Mouse (Mus musculus) thymus, adult 18-20 months (tissue): ENCODE measurements around the gene Slc8a3.
A peak's percentile ranks its signal among the peaks of the same experiment; 100 is the strongest.

ENCODE experiments used
- DNase-seq, 2 experiments: peaks; one replicate each; pipeline ENCODE4 v3.0.0; 2022; ENCODE audit warnings: mixed read lengths in 2 of 2

The Slc8a3 gene

DNA sequence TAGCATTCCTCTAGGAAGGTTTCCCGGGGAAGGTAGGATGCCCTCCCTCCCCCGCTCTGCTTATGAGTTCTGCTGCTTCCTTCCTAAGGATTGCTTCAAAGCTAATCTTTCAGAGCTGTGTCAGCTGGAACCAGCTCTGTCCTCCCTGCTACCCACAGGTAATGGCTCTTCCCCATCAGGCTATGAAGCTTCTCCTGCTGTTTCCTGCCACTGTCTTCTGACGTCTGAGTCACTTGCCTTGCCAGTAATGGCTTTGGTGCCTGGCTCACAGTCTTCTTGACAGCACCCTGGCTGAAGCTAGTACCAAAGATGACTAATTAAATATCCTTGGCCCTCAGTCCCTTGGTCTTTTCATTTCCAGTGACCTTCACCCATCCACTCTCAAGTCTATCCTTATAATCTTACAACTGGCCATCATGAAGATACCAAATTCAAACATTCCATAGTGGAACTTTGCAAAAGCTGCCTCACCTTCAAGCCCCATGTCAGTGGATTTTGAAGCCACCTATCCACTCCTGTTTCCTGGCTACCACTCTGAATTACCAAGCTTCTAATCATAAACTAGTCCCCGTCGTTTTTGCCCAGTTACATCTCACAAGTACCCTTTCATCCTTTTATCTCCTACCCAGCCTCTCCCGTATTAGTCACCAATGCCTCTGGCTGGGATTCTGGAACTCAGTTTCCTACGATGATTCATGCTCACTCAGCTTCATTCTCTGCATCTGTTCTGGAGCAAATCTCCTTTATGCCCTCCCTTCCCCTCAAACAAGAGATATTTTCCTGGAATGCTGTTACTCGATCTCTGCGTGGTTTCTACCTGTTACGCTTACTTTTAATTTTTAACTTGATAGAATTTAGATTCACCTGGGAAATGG lies 97.3 kb downstream of the Slc8a3 start:
- DNase-seq, result no peak

DNA sequence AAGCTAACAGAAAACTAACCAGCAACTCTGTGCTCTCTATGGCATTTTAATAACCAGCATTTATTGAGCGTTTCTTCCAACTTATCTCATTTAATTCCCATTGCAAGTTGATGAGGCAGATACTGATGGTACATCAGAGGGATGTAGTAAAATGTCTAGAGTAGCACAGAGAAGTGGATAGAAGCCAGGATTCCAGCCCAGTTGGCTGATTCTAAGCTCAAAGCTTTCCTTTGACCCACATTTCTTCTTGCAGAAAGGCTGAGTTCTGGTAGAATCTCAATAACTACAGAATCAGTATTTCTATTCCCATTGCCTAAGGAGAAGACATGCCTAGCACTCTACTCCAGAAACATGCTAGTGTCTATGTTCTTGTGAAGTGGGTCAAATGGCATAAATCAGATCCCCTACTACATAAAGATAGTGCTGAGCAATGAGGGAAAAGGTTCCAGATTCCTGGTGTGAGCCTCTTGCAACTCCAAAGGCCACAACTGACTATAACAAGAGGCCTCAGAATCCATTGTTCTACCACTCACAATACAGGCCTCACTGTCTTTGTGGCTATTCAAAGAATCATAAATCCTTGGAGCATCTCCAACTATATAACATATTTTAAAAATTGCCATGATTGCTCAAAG lies 99.1 kb downstream of the Slc8a3 start:
- DNase-seq, result no peak

DNA sequence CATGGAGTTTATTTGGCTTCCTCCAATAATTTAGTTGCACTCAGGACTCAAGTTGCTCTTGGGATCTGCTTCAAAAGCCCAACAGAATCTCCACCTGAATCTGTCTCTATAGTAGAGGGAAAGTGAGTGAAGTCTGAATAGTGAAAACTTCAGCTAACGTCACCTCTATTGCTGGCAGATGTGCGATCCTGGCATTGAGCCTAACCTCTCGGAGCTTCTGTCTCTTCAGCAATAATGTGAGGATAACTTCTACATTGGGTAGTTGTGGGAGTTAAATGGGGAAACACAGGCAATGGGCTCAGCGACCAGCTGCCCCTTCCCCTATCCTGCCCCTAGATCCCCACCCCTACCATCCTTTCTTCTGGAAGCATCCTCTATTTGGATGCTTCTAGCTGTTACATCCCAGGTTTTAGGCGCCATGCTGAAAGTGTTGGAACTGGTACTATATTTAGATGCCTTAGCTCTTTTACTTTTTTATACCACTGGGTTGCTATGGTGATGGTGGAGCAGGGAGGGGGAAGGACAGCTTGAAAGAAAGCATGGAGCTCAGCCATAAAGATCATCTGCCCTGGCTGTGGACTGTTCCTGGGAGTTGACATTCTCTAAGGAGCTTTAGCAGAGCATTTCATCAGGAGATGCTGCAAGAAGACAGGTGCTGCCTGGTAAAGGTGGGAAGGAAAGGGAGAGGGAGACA lies 105.1 kb downstream of the Slc8a3 start:
- no peak for DNase-seq

DNA sequence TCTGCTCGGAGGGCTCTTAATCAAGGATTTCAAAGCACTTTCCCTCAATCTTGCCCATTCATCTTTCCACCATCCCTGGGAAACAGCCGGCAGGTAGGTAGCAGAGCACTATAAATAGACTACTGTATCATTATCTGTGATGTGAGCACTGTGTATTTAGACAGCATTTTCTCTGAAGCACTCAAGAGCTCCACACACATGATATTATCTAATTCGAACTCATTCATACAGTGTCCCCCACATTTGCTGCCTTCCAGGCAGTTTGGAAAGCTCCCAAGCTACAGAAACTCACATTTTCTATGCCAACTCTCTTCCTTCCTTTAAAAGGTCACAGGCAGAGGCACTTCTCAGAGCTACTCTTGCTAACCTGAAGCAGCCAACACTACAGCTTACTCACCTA lies 106.4 kb downstream of the Slc8a3 start:
- DNase-seq, result no peak

DNA sequence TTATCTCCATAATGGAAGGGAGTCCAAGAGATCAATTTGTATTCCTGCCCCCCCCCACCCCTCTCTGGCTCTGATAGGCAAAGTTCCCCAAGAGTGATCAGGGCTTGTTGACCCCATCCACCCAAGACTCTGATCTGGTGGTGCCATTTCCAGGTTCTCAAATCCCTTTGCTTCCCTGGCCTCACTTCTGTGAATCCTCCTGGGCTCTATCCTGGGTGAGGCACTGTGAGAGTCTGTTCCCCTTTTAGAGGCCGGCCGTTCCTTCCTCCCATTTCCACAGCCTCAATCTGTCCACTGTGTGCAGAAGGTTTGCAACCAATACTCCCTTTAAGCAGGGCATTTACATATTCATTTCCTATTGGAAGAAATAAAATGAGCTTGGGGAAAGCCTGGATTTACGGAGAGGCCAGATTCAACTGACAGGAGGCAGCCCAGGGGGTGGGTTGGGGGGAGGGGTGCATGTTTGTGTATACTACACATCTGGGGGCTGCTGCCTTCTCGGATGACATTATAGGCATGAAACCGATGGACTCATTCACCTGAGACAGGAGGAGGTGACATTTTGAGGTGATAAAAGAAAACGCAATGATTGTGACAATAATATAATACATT lies 106.9 kb downstream of the Slc8a3 start:
- no peak for DNase-seq

DNA sequence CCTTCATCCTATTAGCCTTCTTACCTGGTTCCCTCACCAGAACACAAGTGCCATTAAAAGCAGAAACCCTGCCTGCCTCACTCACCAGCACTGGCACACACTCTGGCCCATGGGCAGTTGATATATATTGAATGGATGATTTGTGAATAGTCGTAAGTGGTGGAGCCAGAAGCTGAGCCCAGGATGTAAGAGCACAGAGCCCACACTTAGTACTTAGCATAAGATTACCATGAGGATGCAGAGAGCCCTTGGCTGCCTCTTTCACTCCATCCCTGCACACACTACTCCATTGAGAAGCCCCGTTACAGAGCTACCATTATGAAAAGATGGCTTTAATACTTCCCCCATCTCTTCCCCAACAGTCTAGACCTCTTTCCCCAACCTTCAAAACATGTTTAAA lies 108.1 kb downstream of the Slc8a3 start:
- DNase-seq, result no peak

DNA sequence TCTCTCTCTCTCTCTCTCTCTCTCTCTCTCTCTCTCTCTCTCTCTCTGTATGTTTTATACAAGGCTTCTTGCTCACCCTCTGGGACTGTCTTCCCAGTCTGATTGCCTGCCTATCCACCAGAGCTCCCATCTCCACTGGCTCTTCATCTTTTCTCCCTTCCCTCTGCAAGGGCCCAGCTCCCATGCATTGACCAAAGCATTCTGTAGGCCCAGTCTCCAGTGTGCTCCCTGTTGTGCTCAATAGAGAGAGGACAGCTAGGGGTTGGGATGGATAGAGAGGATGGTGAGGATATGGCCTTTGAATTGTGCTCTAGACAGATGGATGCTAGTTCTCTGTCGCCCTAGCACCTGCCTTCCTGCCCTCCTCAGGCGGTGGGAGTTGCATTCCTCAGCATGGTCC lies 109.7 kb downstream of the Slc8a3 start:
- DNase-seq, result no peak

DNA sequence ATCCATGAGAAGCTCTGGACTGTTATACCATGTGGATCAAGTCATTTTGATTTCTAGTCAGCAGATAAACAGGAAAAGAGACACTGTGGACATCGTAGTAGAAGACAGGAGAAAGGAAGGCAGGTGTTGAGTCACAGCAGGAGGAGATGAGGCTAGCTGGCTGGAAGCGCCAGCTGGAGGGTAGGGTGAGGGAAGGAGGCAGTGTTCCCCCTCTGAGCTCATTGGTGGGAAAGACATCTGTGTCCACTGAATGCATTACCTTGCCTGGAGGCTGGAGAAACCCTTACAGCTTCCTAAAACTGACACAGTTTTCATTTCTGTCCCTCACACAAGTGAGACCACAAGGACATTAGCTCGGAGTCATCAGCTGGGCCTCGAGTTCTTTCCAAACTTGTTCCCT lies 113.6 kb downstream of the Slc8a3 start:
- DNase-seq, result no peak

DNA sequence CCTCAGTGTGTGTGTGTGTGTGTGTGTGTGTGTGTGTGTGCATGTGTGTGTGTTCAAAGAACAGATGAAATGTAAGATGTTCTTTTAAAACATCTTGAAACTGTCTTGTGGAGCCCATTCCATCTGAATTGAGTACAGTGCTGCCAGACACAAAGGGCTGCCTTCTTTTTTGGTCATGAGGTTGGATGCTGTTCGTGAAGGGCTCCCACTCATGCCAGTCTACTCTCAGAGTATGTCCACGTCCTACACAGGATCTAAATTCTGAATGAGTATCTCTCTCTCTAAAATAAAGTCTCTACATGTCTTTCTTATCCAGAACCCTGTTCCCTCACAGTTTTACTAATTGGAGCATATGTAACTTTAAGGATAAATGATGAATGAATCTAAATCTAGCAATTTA lies 124.4 kb downstream of the Slc8a3 start:
- no peak for DNase-seq

DNA sequence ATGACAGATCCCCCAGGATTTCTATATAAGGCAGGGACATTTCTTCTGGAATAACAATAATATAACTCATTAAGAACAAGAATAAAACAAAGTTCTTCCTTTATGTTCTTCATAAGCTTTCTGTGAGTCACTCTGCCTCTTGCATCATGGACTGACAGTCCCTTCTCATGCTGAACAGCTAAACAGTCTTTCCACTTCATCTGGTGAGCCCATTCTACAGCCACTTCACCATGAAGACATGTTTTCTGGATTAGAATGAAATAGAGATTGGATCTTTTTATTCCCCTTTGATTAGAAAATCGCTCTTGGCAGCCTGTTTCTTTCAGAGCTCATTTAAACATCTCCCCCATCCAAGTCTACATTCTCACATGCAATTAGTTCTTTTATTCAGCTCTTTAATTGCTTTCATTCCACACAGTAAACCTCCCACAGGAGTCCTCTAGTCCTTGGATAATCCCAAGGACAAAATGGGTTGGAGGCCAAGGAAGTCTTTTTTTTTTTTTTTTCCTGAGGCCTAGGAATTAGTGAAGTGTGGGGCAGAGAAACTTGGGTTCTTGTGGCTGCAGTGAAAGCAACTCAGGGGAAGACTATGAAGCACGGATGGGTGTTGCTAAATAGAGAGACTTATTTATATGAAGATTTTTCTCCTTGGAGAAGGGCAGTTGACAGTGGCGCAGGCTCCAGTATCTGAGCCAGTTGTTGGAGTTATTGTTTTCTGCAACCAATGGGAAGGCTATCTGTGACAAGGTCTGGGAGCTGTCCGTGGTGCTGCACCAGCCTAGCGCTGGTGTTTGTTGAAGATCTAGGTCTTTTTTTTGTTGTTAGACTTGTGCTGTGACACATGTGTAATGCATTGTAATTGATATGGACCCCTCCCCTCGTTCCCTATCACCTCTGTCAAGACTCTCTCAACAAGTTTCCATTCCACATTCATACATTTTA lies 127.1 kb downstream of the Slc8a3 start:
- no peak for DNase-seq

DNA sequence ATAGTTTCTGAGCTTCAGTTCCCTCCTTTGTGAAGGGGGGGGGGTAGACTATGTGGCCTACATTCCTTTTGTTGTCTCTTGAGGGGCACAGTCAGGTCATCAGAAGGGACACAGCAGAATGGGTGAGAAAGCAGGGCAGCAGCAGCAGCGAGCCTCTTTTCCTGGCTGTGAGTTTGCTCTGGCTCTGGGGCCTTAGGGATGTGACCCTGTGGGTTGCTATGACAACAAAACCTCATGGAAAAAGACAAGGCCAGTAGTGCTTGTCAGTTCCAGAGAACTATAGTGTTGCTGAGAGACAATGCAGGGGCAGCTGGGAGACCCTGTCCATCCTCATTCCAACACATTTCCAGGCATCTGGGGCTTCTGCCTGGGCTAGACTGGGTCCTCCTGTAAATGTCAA lies 129.8 kb downstream of the Slc8a3 start:
- no peak for DNase-seq

DNA sequence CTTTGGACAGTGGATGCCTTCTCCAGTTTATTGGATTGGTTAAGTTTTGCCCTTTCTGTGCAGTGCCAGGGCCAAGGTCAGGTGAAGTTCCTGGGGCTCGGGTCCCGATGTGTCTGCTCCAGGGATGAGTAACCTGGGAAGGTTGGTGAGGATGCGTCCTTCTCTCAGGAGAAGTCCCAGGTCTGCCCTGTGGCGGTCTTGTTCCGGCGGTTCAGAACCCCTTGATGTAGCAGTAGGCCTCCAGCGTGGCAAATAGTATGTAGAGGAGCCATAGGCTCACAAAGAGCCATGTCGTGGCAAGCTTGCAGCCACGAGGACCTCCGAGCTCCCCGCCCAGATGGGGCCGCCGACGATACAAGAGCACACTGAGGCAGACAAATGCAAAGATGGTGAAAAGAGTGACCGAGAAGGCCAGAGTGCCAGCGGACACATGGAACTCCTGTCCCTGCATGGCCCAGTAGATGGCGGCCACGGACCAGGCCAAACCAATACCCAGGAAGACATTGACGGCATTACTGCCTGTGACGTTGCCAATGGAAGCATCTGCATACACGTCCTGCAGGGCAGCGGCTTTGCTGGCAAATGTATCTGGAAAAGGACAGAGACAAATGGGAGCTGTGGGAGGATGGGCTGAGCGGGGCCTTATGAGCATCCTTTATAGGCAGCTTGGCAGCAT lies 133.6 kb downstream of the Slc8a3 start:
- no peak for DNase-seq

DNA sequence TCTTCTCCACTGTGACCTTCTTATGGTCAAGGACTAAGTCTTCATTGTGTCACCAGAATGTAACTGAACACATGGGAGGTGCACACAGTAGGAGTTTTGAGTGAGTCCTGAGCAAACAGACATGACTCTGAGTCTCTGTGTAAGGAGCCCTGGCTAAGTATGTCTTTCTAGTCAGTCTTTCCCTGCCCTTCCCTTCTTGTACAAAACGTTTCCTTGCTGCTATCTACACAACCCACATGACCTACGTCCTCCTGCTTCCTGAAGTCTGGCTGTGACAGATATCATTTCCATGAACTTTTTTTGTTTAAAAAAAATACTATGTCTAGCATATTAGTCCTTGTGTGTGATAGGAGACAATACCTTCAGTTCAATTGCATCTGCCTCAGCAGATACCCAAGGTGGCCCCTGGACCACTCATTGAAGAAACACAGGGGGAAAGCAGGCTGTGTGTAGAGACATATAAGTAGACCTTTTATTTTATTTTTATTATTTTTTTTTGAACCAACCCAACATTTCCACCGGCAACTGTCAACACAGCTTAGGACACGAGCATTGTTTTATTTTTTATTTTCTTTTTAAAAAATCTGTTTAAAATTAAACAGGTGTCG lies 135.4 kb downstream of the Slc8a3 start:
- no peak for DNase-seq

DNA sequence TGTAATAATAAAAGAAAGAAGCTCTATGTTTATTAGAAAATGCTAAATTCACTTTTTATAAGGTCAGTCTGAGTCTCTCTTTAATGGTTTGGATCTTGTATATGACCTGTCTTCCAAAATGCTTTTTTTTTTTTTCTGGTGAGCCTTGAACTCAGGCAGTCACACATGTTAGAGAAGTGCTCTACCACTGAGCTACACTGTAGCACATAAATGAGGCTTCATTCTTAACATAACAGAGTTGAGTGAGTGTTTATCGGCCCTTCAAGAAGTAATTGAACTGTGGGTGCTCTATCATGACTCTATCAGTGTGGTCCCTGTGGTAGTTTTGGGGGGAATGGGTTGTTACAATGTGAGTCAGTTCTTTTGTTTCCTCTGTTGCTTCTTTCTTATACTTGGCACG lies 139.0 kb downstream of the Slc8a3 start:
- no peak for DNase-seq

DNA sequence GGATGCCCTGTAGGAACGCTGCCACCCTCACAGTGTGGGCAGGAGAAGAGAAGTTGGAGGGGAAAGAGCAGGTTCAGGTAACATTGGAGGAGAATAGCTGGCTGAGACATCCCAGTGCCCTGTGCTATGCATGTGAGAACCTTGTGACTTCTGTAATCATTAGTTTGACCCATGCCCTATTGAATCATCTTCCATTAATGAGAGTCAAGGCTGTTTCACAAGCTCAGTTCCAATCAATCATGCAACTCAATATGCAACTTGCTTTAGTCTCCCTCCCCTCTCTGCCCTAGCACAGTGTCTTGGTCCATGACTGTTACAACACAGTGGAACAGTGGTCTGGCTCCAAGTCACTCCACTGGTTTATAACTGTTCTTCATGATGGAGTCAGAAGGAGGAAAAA lies 143.3 kb downstream of the Slc8a3 start:
- no peak for DNase-seq

DNA sequence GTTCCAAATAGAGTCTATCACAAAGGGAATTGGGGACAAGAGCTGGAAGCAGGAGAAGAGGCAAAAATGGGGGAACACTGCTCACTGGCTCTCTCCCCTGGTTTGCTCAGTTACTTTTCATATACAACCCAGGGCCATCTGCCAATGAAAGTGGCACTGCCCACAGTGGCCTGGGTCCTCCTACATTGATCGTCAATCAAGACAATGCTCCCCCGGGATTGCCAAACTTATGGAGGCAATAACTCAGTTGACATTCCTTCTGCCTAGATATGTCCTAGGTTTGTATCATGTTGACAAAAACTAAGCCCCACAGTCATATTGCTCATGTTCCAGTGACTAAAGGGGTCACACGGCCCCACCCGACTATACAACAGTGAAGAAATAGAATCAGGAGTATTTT lies 144.0 kb downstream of the Slc8a3 start:
- DNase-seq, result no peak

DNA sequence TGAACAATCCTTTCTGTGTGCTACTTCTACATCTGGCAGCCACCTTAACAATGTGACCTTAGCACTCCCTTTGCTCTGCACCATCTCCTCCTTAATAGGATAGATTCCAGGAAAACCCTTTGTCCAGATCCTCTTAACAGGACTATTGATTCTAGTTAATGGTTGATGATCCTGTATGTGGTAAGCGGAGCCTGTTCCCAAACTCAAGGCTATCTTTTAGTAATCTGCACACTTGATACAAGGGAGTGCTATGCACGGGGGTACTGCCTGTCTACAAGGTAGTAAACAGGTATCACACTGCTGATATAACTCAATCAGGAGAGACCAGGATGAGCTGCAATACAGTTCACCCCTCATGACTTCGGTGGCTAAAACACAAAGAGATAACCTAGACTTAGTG lies 144.6 kb downstream of the Slc8a3 start:
- DNase-seq, result no peak

DNA sequence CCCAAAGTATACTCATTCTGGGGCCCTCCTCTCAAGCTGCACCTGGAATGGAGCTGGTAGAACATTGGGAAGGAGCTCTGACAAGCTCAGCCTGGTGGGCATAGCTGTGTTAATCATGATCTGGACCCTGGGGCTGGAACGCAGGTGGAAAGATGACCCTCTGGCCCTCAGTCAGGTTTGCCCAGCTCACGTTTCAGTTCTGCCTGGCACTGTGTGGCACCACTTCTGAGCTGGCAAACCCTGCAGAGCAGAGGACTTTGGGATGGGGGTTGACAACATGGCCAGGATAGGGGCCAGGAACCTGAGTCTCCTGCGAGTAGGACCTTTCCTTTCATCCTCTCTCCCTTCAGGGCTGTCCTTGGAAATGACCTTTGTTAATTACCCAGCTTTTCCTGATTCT lies 146.3 kb downstream of the Slc8a3 start:
- no peak for DNase-seq

DNA sequence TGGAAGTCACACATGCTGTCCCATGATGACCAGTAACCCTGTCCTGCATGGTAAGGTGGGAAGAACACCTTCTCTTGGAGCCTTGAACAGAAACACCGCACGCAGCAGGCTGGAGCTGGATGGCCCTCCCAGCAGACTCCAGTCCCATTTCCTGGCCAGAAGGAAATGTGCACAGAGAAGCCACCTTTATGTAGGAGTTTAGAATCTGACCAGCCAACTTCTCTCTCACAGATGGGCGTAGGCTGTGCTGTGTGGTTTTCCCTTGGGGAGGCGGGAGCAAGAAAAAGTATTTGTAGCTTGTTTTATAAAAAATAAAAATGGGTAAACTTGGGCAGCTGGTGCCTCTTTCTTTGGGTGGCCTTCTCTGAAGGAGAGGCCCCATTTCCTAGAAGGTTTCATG lies 146.9 kb downstream of the Slc8a3 start:
- DNase-seq, result no peak

DNA sequence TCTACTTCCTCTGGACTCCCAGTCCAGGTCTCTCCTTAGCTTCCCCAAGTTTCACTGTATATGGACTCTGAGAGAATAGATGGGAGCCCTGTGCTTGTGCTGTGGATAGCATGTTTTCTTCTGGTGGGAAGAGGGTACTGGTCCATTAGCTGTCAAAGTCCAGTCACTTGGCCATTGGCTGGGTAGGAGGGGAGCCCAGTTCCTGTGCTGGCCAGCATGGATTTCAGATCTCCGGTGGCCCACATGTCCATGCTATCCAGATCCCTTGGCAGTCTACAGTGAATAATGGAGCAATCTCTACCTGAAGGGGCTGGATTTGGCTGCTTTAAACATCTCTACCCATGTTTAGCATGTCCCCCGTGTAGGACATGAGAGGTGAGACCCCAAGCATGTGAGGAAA lies 148.0 kb downstream of the Slc8a3 start:
- DNase-seq, result no peak

DNA sequence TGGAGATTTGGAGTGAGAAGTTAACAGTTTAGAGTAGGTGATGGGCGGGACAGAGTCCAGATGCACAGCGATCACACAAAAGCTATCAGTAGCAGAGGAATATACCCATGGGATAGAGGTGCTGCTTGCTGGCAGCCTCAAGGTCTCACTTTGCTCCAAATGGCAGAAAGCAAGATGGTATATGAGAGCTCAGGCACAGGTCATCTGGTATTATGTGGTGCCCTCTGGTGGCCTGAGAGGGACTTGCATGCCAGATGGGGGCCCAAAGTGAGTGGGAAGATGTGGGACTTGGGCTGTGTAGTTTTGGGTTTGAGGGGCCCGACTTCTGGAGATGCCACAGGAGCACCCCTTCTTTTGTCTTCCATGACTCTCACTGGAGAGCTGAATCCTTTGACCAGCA lies 150.9 kb downstream of the Slc8a3 start:
- DNase-seq, result peak; percentile 30 to 44
